Mouse (Mus musculus): Measurements from ENCODE around the gene Eif4e1b.

Gene Eif4e1b

DNA sequence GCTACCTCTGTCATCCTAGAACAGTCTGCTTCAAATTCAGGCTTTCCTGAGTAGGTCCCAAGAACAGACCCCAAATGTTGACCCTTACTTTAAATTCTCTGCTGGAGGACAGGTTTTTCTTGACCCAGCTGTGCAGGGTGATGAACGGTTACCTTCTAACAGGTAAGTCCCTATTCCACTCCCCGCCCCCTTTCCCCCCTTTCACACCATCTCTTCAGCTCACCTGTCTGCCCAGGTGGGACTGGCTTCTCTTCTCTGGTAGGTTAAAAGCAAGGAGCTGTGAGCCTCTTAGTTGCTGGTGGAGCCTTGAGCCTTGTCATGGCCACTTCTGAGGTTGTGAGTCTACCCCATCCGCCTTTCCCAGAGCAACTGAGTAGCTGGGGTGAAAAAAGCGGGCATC is at the start of gene Eif4e1b:
Eif4e1b (plus strand) TSS at position 301 of the 400 bp plus-strand sequence.
- DNase-seq (ENCODE audit: low spot score), result no peak

DNA sequence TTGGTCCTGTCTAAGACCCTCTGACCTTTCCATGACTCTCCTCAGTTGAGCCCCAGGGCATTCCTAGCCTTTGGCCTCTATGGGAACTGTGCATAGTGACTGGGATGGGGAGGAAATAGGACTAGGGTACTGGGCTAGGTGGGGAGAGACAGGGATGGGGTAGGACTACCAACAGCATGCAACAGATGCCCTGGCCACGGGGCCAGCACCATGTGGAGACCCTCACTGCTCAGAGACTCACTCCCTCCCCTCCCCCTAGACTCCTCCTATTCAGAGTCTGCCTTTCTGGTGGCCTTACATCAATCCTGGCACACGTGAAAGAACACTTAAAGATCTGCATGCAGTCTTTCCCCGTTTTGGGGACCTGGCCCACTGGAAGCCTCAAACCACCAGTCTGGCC is 46.9 kb upstream of the Eif4e1b start:
- DNase-seq (ENCODE audit: low spot score), result no peak

DNA sequence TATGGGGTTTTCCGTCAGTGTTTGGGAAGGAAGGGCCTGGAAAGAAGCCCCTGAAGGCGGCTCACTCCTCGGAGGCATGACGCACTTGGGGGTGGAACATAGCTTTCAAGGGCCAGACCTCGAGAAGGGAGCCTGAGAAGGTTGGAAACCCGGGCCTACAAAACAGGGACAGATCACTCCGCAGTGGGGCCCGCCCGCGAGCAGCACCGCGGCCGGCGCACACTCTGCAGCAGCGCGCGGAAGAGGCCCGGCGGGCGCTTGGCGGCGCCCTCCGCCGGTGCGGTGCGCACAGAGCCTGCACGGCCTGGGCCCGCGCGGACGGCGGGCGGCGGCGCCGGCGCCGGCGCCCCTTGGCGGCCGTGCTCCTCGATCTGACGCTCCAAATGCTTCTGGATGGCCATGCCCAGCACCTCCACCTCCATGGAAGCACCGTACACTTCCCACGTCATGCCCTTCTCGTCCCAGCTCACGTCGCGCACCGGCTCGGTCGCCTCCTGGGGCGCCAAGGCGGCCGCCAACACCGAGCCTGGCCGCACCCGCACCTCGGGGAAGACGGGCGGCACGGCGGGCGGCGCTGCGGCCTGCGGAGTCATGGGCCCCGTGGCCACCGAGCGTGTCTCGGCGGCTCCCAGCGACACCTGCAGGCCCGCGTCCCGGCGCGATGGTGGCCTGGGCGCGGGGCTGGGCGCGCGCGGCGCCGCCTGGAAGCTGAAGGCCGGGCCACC is 46.1 kb upstream of the Eif4e1b start:
- no peak for DNase-seq (ENCODE audit: low spot score)

GRCm38 (mm10) chr13:54738213-54738601 is 45.6 kb upstream of the Eif4e1b start:
- no peak for DNase-seq (ENCODE audit: low spot score)

DNA sequence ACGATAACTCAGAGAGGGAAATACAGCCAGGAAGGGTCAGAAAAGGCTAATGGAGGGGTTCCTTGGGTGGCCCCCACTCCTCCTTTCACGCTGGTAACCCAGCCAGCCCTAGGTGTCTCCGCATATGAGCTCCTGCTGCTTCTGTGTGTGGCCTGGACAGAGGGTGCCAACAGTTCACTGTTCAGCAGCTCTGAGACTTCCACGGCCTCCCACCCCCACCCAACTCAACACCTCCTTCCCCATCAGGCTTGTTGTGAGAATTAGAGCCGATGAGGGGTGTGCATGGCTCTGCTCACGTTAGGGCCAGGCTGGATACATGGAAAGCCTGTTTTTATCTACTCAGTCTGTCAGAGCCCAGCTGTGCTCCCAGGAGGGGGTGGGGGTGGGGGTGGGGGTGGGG is 37.7 kb upstream of the Eif4e1b start:
- DNase-seq (ENCODE audit: low spot score), result no peak

DNA sequence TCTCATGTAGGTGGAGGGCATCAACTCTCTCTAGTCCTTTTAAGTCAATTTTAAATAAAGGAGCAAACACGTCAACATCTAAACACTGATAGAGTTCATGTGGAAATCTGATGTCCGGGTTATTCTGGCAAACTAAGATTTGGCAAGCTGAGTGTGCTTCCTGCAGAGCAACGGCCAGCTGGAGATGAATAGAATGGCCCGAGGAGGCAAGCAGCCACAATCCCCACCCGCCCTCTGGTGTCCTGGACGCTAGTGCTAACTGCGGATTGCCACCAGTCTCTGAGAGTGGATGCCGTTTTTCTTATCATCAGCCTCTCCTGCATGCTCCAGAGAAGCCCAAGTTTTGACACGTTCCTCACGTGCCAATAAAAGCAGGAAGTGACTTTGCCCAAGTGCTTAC is 36.9 kb upstream of the Eif4e1b start:
- DNase-seq (ENCODE audit: low spot score), result peak; percentile 69

- DNase-seq (ENCODE audit: low spot score), result no peak
These were observed 35.6 kb upstream of the Eif4e1b start for GRCm38 (mm10) chr13:54748190-54748589.

DNA sequence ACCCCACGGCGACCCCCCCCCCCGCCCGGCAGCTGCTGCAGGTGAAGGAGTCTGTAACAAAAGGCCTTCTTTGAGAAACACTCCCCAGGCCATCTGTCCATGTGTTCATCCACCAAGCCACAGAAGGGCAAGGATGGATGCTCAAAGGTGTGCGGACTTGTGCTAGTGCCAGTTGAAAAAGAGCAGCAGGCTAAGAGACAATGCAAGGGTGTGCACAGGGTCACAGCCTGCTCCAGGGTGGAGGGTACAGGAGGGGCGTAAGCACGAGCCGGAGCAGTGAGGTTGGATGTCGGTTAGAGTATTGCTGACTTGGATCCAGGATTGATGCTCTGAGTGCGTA is 35.1 kb upstream of the Eif4e1b start:
- DNase-seq (ENCODE audit: low spot score), result no peak

GRCm38 (mm10) chr13:54749061-54749863 is 34.5 kb upstream of the Eif4e1b start:
- peak; percentile 48 for DNase-seq (ENCODE audit: low spot score)

- DNase-seq (ENCODE audit: low spot score), result peak; percentile 87
These were observed 33.9 kb upstream of the Eif4e1b start, which contains the start of gene Gprin1 for GRCm38 (mm10) chr13:54749864-54750411. Gprin1 (minus strand) TSS chr13:54749874.

- DNase-seq (ENCODE audit: low spot score), result no peak
These were observed 33.1 kb upstream of the Eif4e1b start for GRCm38 (mm10) chr13:54750699-54751098.

GRCm38 (mm10) chr13:54752656-54753055 is 31.1 kb upstream of the Eif4e1b start:
- DNase-seq (ENCODE audit: low spot score), result peak; percentile 56

DNA sequence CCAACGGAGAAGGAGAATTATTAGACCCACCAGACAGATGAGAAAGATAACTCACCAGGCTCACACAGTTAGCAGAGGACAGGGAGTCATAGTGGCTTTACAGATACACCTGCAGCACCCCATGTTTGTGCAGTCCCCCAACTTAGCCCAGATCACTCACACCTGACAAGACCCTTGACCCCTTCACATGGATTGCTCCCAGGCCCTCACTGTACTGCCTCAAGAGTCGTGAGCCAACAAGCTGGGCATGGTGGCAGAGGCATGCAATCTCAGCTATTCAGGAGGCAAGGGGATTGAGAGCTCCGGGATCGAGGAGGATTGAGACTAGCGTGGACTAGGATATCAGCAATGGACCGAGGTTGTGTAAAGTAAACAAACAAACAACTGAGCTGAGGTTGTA is 30.1 kb upstream of the Eif4e1b start:
- DNase-seq (ENCODE audit: low spot score), result no peak

DNA sequence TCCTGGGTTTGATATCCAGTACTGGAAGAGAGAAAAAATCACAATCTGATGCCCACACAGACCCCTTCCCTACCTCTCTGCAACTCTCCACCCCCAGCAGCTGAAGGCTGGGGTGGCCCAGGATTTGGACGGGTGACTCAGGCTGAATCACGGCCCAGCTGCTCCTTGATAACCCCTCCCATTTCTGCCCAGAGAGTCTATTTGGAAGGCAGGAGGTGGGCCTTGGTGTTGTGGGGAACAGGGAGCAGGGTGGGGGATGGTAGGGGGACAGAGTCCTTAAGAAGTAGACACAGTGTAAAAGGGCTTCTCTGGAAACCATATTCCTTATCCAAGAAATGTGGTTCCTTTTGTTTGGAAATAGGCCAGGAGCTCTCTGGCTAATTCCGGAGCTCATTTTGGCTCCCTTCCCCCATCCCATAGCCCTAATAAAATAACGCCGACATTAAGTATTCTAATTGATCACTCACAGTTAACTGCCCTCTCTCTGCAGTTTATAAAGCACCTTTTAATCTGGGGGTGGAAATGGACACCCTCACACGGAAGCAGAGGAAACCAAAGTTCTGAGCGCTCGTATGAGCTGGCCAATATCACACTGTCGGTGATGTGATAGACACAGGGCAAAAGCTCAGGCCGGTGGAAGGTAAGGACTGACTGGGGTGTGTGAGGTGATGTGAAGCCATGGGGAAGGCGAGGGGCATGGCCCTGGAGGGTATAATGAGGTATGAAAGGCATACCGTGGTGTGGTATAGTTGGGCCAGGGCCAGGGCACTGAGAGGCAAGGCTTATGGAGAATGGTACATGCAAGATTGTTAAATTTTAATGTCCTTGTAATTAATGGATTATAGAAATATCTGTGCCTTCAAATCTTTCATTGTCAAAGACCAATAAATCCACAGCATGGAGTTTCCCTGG is 29.4 kb upstream of the Eif4e1b start:
- DNase-seq (ENCODE audit: low spot score), result peak; percentile 74

DNA sequence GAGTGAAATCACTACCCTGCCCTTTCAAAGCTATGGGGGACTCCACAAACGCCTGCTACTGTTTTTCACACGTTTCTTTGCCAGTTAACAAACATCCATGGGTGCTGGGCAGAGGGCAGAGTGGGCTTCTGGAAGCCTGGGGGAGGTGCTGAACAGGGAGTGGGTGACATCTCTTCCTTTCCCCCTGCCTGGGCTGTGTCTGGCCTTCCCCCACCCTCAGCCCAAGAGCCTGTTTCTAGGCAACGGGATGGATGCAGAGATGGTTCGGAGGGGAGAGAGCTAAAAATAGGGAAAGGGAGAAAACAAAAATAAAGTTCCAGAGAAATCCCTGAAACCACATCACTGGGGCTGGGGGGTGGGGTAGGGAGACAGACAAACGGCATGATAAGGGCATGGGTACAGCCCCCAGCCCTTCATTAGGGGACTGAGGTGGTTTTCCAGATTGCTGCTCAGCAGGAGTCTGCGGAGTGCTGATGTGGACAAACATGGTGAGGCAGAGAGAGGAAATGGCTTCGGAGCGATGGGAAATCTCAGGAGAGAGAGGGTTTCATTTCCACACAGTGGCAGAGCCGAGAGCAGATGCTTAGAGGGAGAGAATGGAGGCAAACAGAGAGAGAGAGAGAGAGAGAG is 28.5 kb upstream of the Eif4e1b start:
- DNase-seq (ENCODE audit: low spot score), result peak; percentile 53

DNA sequence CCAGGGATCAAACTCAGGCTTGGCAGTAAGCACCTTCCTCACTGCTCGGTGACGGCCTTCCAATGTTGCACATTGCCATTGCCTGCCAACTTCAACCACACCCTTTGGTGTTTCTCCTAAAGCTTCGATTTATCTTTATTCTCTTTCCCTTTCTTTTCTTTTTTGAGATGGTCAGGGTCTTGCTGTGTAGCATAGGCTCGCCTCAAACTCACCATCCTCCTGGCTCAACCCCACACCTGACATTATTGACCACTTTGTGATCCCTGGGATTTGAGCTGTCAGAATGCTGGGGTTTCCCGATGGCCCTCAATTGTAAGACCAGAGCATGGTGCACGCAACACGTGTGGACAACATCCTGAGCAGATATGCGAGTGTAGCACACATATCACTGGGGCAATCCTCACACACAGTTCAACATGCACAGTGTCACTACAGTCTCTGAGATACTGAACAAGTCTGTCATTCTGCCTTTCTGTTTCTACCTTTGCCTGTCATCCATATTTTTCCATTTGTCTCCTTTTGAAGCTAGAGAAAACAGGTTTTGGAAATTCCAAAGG is 27.6 kb upstream of the Eif4e1b start:
- DNase-seq (ENCODE audit: low spot score), result no peak

- DNase-seq (ENCODE audit: low spot score), result peak; percentile 59
These were observed 26.5 kb upstream of the Eif4e1b start for GRCm38 (mm10) chr13:54757093-54757830.

DNA sequence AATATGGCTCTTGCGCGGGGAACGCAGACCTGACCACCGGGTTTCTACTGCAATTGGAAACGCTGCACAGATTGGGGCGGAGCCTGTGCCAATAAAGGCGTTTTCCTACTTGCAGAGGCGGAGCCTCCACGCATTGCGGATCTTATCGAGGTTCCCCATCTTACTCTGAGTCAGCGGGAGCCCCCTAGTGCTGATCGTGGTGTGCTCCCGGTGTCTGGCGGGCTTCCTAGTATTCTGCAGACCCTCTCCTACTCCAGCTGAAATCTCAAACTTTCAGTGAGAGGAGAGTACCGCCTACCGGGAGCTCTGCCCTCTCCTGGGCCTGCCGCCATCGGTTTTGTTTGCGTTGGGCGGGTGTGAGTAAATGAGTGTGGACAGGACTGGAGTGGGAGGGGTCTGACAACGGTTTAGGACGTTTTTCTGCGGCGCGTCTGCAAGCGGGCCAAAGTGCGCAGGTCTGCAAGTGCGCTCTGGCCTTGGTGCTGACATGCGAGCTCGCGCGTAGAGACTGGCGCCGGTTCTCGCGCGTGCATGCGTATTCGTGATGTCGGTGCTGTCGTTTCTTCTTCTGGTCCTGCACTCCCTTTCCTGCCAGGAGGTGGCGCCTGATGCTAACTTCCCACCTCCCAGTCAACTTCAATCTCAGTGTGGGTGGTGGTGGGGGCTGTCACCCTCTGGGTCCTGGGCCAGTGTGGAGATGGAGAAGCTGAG is 25.6 kb upstream of the Eif4e1b start:
- peak; percentile 96 for DNase-seq (ENCODE audit: low spot score)

- peak; percentile 28 for DNase-seq (ENCODE audit: low spot score)
These were observed 24.9 kb upstream of the Eif4e1b start for GRCm38 (mm10) chr13:54758756-54759470.
